Mouse (Mus musculus) adrenal gland, adult 18-20 months (tissue): ENCODE results near the gene Rnf144b. TPM values are rescaled to one million over a fixed set of nuclear protein-coding genes. Genes with fewer than 3 reads are reported as not detected.

Source experiments
- DNase-seq, 2 experiments: peaks; one replicate each; pipeline ENCODE4 v3.0.0; 2021 to 2022; ENCODE audit warnings: low spot score in 2 of 2
- total RNA-seq, 2 experiments: library from RNA; stranded (reverse); gene quantifications; 1 replicate in 1 of 2; 2 replicates in 1 of 2; pipeline ENCODE4 v1.2.3; 2021

Rnf144b gene
- total RNA-seq, 2 experiments from 2014 or later = 4.4 to 5.0 TPM

GRCm38 (mm10) chr13:47124449-47124848 is 2.0 kb downstream of the Rnf144b start:
- no peak for DNase-seq

GRCm38 (mm10) chr13:47124986-47125385 is 2.5 kb downstream of the Rnf144b start:
- no peak for DNase-seq

GRCm38 (mm10) chr13:47125595-47125994 is 3.1 kb downstream of the Rnf144b start:
- no peak for DNase-seq

- DNase-seq = no peak
These were observed 6.6 kb downstream of the Rnf144b start for GRCm38 (mm10) chr13:47129090-47129489.

GRCm38 (mm10) chr13:47133058-47133457 is 10.6 kb downstream of the Rnf144b start:
- DNase-seq = no peak

- no peak for DNase-seq
These were observed 12.4 kb downstream of the Rnf144b start for GRCm38 (mm10) chr13:47134836-47135235.

GRCm38 (mm10) chr13:47135741-47136140 is 13.3 kb downstream of the Rnf144b start:
- no peak for DNase-seq

GRCm38 (mm10) chr13:47142764-47143163 is 20.3 kb downstream of the Rnf144b start:
- DNase-seq = no peak

- no peak for DNase-seq
These were observed 23.5 kb downstream of the Rnf144b start for GRCm38 (mm10) chr13:47145939-47146338.

- DNase-seq = no peak
These were observed 23.9 kb downstream of the Rnf144b start for GRCm38 (mm10) chr13:47146388-47146787.

- no peak for DNase-seq
These were observed 26.1 kb downstream of the Rnf144b start for GRCm38 (mm10) chr13:47148573-47148972.

GRCm38 (mm10) chr13:47149993-47150392 is 27.5 kb downstream of the Rnf144b start:
- no peak for DNase-seq

GRCm38 (mm10) chr13:47151060-47151459 is 28.6 kb downstream of the Rnf144b start:
- DNase-seq = no peak

- DNase-seq = peak in 1 of 2 experiments; percentile 16
These were observed 29.9 kb downstream of the Rnf144b start for GRCm38 (mm10) chr13:47152390-47152789.

GRCm38 (mm10) chr13:47153206-47153605 is 30.8 kb downstream of the Rnf144b start:
- DNase-seq = no peak

GRCm38 (mm10) chr13:47154866-47155265 is 32.4 kb downstream of the Rnf144b start:
- DNase-seq = no peak

- DNase-seq = no peak
These were observed 34.4 kb downstream of the Rnf144b start for GRCm38 (mm10) chr13:47156841-47157240.

- no peak for DNase-seq
These were observed 39.5 kb downstream of the Rnf144b start for GRCm38 (mm10) chr13:47162001-47162400.

- DNase-seq = no peak
These were observed 42.3 kb downstream of the Rnf144b start for GRCm38 (mm10) chr13:47164732-47165131.

GRCm38 (mm10) chr13:47165261-47165660 is 42.8 kb downstream of the Rnf144b start:
- no peak for DNase-seq

GRCm38 (mm10) chr13:47168484-47168883 is 46.0 kb downstream of the Rnf144b start:
- DNase-seq = no peak

- DNase-seq = no peak
These were observed 47.6 kb downstream of the Rnf144b start for GRCm38 (mm10) chr13:47170026-47170425.

GRCm38 (mm10) chr13:47170811-47171555 is 48.5 kb downstream of the Rnf144b start:
- DNase-seq = no peak
